Mouse (Mus musculus): ENCODE results near the gene Gm1673. TPM values are rescaled to one million over a fixed set of nuclear protein-coding genes. Genes with fewer than 3 reads are reported as not detected.

Gene Gm1673
- 7.6 and 31.3 TPM in 2 replicates for polyA plus RNA-seq (2012; rRNA removed; ENCODE audit: low replicate concordance)

DNA sequence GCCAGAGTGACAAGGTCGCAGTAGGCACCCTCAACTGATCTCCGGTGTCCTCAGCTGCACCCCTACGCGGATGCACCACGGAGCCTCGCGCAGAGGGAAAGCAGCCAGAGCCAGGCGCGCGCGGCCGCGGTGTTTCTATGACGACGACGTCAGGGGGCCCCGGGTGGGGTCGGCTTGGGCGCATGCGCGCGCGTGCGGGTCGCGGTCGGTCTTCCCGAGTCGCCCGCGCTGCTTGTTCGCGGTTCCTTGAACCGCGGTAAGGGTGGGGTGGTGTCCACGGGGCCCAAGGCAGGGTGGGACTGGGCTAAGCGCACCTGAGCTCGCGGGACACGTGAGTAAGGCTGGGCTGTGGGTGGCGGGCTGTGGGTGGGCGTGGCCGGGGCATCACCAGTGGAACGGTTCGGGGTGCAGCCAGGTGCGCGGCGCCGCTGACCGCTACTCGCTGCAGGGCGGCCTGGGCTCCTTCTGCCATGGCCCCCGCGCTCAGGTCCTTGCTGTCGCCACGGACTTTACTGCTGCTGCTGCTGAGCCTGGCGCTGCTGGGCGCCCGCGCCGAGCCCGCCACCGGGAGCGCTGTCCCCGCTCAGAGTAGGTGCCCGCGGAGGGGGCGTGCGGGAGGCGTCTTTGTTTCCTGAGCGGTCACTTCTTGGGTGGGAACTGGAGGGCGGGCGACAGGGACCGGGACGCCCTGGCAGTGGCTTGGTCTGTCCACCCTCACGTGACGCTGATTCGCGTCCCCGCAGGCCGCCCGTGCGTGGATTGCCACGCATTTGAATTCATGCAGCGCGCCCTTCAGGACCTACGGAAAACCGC lies at the start of gene Gm1673:
Gm1673 (plus strand) TSS at position 125 of the 813 bp plus-strand sequence.

DNA sequence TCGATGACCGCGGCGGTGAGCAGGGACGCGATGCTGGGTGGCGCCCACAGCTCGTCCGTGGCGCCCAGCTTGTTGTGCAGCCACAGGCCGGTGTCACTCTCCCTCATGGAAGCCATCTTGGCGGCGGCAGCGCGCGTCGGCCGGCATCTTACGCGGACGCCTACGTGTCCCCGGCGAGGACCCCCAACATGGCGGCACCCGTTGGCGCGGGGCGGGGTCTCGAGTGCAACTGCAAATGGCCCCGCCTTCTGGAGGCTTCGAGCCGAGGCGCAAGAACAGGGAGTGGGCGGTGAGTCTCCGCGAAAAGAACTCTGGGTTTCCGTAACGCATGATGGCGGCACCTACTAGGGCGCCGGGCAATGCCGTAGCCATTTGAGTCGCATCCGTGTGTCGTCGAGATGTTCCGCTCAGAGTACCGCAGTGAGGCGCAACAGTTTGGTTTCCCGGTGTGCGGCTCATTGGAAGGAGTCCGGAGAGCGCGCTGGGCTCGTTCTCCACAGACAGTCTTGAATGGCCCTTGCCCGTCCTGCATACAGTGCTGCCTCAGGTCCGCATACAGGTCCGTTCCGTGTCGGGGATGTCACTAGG lies 47.0 kb upstream of the Gm1673 start, which contains the start of gene Nelfa:
Nelfa (minus strand) TSS at position 294 of the 588 bp plus-strand sequence.

DNA sequence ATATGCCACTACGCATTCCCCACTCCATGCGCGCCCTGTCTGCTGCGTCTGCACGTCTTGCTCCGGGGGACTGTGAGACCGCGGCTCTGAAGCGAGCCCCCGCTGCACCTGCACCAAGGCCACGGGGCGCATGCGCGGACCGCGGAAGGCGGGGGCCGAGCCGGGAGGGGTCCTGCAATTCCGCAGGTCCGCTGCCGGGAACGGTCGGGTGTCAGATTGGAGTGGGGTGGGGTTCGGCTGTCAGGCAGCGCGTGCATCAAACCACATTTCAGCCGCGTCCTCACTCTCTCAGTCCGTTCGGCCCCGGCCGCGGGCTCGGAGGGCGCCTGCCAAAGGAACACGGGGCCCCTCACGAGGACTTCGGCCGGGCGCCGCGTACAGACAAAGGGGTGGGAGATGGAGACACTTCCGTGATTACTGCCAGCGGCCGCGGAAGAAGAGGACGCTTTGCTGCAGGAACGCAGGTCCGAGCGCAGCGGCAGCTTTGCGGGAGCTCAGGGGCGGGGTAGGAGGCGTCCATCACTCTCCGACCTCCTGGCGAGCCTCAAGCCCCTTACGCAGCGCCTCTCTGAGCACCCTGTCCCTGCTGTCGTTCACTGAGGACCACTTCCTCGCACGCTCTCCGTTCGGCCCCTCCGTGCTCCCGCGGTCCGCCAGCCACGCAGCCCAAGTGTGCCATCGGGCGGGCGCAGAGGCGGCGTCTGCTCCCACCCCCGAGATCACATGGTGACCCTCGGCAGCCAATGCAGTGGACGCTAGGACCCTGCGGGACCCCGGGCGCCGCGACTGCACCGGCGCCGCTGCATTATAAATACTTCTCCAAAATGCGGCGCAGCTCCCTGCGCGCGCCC lies 12.8 kb downstream of the Gm1673 start, which contains the start of gene Nat8l:
Nat8l (plus strand) TSS at position 142 of the 851 bp plus-strand sequence.

Other genes with a start within 250 kb of the Gm1673 start
- 61.6 and 71.6 TPM in 2 replicates for gene Letm1, start 200.6 kb upstream of the Gm1673 start, polyA plus RNA-seq (2012; rRNA removed; ENCODE audit: low replicate concordance)
- 3.9 and 8.5 TPM in 2 replicates for gene Nsd2, start 162.7 kb upstream of the Gm1673 start, polyA plus RNA-seq (2012; rRNA removed; ENCODE audit: low replicate concordance)
- 29.7 and 39.6 TPM in 2 replicates for gene Nelfa, start 47.0 kb upstream of the Gm1673 start, polyA plus RNA-seq (2012; rRNA removed; ENCODE audit: low replicate concordance)
- 70.2 and 99.3 TPM in 2 replicates for gene Nat8l, start 12.6 kb downstream of the Gm1673 start, polyA plus RNA-seq (2012; rRNA removed; ENCODE audit: low replicate concordance)
- 8.8 and 23.6 TPM in 2 replicates for gene Poln, start 186.0 kb downstream of the Gm1673 start, polyA plus RNA-seq (2012; rRNA removed; ENCODE audit: low replicate concordance)
- 0.76 and 1.7 TPM in 2 replicates for gene Haus3, start 186.1 kb downstream of the Gm1673 start, polyA plus RNA-seq (2012; rRNA removed; ENCODE audit: low replicate concordance)
- gene Mxd4, start 204.3 kb downstream of the Gm1673 start, polyA plus RNA-seq (2012; rRNA removed; ENCODE audit: low replicate concordance): 233 and 332 TPM in 2 replicates

Measured in mammary gland, adult 2 months (tissue).